Mouse (Mus musculus) lung, adult 2 months (tissue): ENCODE results near the gene 1700016D06Rik.

Source experiments
- CTCF ChIP-seq: fragments of 200-500 bp; IDR thresholded peaks from 2 replicates; pipeline ENCODE4 v1.5.1; 2011; ENCODE audit warnings: mild to moderate bottlenecking, low read length, control low read depth; ENCODE audit not compliant: insufficient read depth
- POLR2A ChIP-seq: fragments of 200-500 bp; IDR thresholded peaks from 2 replicates; pipeline ENCODE4 v1.6.1; 2011; ENCODE audit warnings: low read depth, mild to moderate bottlenecking, control low read depth, low read length, borderline replicate concordance; ENCODE audit errors: extremely low read depth

DNA sequence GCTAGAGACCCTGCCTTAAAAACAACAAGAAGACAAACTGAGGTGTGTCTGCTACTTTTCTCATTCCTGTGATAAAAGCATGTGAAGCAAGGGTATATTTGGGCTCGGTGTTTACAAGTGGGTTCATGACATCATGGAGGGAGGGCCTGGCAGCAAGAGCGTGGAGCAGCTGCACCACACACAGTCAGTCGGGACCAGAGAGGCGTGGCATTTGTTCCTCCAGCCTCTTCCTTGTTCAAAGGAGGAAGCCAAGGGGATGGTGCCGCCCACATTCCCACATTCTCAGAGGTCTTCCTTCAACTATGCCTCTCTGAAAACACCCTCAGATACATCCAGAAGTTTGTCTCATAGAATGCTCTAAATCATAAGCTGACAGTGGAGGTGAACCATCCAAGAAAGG, 2.9 kb upstream of the 1700016D06Rik start:
- TF ChIP-seq CTCF = no peak
- no peak for TF ChIP-seq POLR2A
